Mouse (Mus musculus) mature B cell (primary cell): ENCODE data around the gene Nxt1.

Source experiments
- in situ Hi-C: fragments of 300-500 bp; cut with MboI; formaldehyde crosslinking; loops from 2 replicates; pipeline ENCODE4 v1.14.3; 2019

Nxt1 gene

GRCm38 (mm10) chr2:148689444-148690140 lies 17.2 kb downstream of the Nxt1 start:
- in situ Hi-C loops = no loop called here

GRCm38 (mm10) chr2:148690291-148690690 lies 17.9 kb downstream of the Nxt1 start:
- in situ Hi-C loops = no loop called here

- in situ Hi-C loops = no loop called here
These were observed 18.4 kb downstream of the Nxt1 start for GRCm38 (mm10) chr2:148690781-148691180.

- in situ Hi-C loops = no loop called here
These were observed 26.2 kb downstream of the Nxt1 start for GRCm38 (mm10) chr2:148698571-148698970.

- in situ Hi-C loops = no loop called here
These were observed 34.2 kb downstream of the Nxt1 start for GRCm38 (mm10) chr2:148706409-148707201.

- in situ Hi-C loops = no loop called here
These were observed 34.8 kb downstream of the Nxt1 start for GRCm38 (mm10) chr2:148707202-148707530.

GRCm38 (mm10) chr2:148712326-148712725 lies 39.9 kb downstream of the Nxt1 start:
- in situ Hi-C loops = no loop called here

- in situ Hi-C loops = no loop called here
These were observed 44.7 kb downstream of the Nxt1 start for GRCm38 (mm10) chr2:148717072-148717471.

- in situ Hi-C loops = no loop called here
These were observed 47.0 kb downstream of the Nxt1 start for GRCm38 (mm10) chr2:148719271-148719995.
